Mouse (Mus musculus) liver, embryonic 16.5 days (tissue): ENCODE measurements around the gene Glyctk. TPM values are rescaled to one million over a fixed set of nuclear protein-coding genes. Genes with fewer than 3 reads are reported as not detected.

Experiments used
- ATAC-seq: fragments of 200-750 bp; cut with Nextera tagmentation; 2 replicates; pipeline ENCODE4 v1.8.0; 2017; ENCODE audit warnings: low read depth, mild to moderate bottlenecking, moderate number of reproducible peaks, moderate library complexity
- H3K27ac ChIP-seq: fragments of 300-500 bp; sonication (generic); 2 replicates; pipeline ENCODE4 v1.5.1; 2014; ENCODE audit warnings: mild to moderate bottlenecking, low read length
- H3K27me3 ChIP-seq: fragments of 300-500 bp; sonication (generic); 2 replicates; pipeline ENCODE4 v1.6.1; 2014; ENCODE audit warnings: low read depth, low read length, mixed read lengths; ENCODE audit not compliant: control insufficient read depth, insufficient read depth
- H3K36me3 ChIP-seq: fragments of 300-500 bp; sonication (generic); 2 replicates; pipeline ENCODE4 v1.6.1; 2014; ENCODE audit warnings: mild to moderate bottlenecking; ENCODE audit not compliant: control insufficient read depth, insufficient read depth
- H3K4me1 ChIP-seq: fragments of 300-500 bp; sonication (generic); 2 replicates; pipeline ENCODE4 v1.6.1; 2014; ENCODE audit warnings: low read depth, low read length, mixed read lengths; ENCODE audit not compliant: control insufficient read depth
- H3K4me2 ChIP-seq: fragments of 300-500 bp; sonication (generic); 2 replicates; pipeline ENCODE4 v1.6.1; 2014; ENCODE audit warnings: low read depth, low read length, mixed read lengths
- H3K4me3 ChIP-seq: fragments of 300-500 bp; sonication (generic); 2 replicates; pipeline ENCODE4 v1.5.1; 2014; ENCODE audit warnings: low read depth, mild to moderate bottlenecking, low read length
- H3K9ac ChIP-seq: fragments of 300-500 bp; sonication (generic); 2 replicates; pipeline ENCODE4 v1.6.1; 2014; ENCODE audit warnings: low read depth, low read length
- H3K9me3 ChIP-seq: fragments of 300-500 bp; sonication (generic); replicated peaks from 2 replicates; pipeline ENCODE4 v1.6.1; 2016; ENCODE audit warnings: low read length; ENCODE audit not compliant: control insufficient read depth
- WGBS: fragments of 180-500 bp; shearing (Covaris S2); extraction: QIAGEN DNeasy Blood & Tissue Kit; methylation state at CpG from one replicate; pipeline ENCODE4 v1.1.7; 2014; ENCODE audit not compliant: insufficient replicate concordance; 5-methylcytosine and 5-hydroxymethylcytosine counted together
- polyA plus RNA-seq: library from polyadenylated mRNA; unstranded; fragments of >200 nt; fragmentation: Nextera tagmentation; extraction: Ambion mirVana; gene quantifications from 2 replicates; pipeline ENCODE4 v1.2.1, GENCODE M21; 2015

Glyctk gene
- polyA plus RNA-seq, 1 experiment from 2014 or later = 33.0 TPM

DNA sequence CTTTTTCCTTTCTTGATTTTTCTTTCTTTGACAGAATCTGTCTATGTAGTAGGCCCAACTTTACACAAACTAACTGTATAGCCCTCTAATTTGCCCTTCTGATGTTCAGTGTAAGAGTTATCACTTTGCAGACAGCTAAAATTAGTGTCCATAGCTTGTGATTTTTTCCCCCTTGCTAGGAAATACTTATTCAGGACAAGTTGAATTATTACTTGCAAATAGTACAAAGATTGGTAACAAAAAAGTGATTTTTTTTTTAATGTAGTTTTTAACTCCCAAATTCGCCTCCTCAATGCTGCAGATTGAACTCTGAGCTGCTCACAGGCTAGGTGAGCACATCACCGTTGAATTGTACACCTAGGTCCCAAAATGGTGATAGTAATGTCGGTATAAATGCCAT is 22.0 kb upstream of the Glyctk start:
- H3K4me2 ChIP-seq = no peak overlapping the region
- no peak overlapping the region for H3K4me3 ChIP-seq
- H3K9me3 ChIP-seq = no peaks in the 10 kb centered on the region
- no peaks in the 10 kb centered on the region for H3K27me3 ChIP-seq
- WGBS = 85% methylated on average over 3 of the region's 3 CpGs
- peaks cover 66% of the 10 kb centered on the region for H3K36me3 ChIP-seq
- no peak overlapping the region for H3K27ac ChIP-seq
- peaks cover 4% of the 10 kb centered on the region for H3K4me1 ChIP-seq
- H3K9ac ChIP-seq = no peak overlapping the region
- ATAC-seq = no peak

DNA sequence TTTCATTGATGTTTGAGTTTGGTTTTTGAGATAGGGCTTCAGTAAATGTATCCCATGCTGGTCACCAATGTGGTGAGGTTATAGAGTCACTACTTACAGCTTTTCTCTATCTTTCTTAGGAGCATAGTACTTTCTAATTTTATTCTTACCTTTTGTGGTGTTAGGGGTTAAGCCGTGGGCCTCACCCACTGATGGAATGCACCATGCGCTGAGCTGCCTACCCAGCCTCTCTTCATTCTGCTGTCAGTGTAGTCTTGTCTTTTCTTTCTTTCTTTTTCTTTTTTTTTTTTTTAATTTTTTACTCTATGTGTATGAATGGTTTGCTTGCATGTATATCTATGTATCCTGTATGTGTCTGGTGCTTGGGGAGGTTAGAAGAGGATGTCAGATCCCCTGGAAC is 21.5 kb upstream of the Glyctk start:
- Histone ChIP-seq H3K9me3 (no peaks in the 10 kb centered on the region), H3K27me3 (no peaks in the 10 kb centered on the region), H3K4me1 (peaks cover 9% of the 10 kb centered on the region), H3K4me3 (no peak overlapping the region), H3K36me3 (peaks cover 61% of the 10 kb centered on the region), H3K27ac (no peak overlapping the region), H3K4me2 (no peak overlapping the region), H3K9ac (no peak overlapping the region)
- WGBS = 95% methylated on average over 2 of the region's 2 CpGs
- no peak for ATAC-seq

DNA sequence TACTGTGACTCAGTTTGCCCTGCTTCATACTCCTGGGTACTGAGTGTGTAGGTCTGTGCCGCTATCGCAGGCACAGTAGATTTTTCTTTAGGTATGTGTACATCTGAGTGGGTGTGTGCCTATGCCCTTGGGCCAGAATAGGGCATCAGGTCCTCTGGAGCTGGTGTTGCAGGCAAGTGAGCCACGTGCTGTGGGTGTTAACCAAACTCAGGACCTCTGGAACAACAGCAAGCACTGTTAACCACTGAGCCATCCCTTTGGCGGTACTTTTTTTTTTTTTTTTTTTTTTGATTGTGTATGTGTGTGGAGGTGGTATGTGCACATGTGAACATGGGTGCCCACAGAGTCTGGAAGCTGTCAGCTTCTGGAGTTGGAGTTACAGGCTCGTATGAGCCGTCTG is 19.9 kb upstream of the Glyctk start:
- ATAC-seq = no peak
- no peak overlapping the region for H3K4me2 ChIP-seq
- H3K4me1 ChIP-seq = peaks cover 20% of the 10 kb centered on the region
- H3K36me3 ChIP-seq = peaks cover 44% of the 10 kb centered on the region
- no peaks in the 10 kb centered on the region for H3K27me3 ChIP-seq
- H3K4me3 ChIP-seq = no peak overlapping the region
- no peak overlapping the region for H3K9ac ChIP-seq
- no peak overlapping the region for H3K27ac ChIP-seq
- no peaks in the 10 kb centered on the region for H3K9me3 ChIP-seq
- WGBS = 89% methylated on average over 6 of the region's 6 CpGs

DNA sequence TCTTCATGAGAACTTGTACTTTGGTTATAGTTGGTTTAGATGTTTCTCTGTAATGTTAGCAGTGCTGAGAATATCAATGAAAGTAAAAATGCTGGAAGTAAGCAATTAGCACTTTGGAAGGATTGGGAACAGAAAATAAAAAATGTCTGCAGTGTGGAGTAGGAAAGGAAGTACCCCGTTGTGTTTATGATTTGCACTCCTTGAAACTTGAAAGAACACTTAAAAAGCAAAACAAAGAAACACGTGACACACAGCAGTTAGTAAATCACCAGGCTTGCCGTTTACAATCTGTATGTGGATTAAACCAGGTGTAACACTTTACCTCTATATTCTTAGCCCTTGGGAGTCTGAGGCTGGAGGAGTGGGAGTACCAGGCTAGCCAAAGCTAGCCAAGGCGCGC is 18.8 kb upstream of the Glyctk start:
- H3K27me3 ChIP-seq = no peaks in the 10 kb centered on the region
- H3K9ac ChIP-seq = no peak overlapping the region
- WGBS = 88% methylated on average over 5 of the region's 5 CpGs
- no peak overlapping the region for H3K4me3 ChIP-seq
- H3K9me3 ChIP-seq = no peaks in the 10 kb centered on the region
- no peak for ATAC-seq
- no peak overlapping the region for H3K27ac ChIP-seq
- H3K4me1 ChIP-seq = peaks cover 20% of the 10 kb centered on the region
- H3K4me2 ChIP-seq = no peak overlapping the region
- peaks cover 36% of the 10 kb centered on the region for H3K36me3 ChIP-seq

DNA sequence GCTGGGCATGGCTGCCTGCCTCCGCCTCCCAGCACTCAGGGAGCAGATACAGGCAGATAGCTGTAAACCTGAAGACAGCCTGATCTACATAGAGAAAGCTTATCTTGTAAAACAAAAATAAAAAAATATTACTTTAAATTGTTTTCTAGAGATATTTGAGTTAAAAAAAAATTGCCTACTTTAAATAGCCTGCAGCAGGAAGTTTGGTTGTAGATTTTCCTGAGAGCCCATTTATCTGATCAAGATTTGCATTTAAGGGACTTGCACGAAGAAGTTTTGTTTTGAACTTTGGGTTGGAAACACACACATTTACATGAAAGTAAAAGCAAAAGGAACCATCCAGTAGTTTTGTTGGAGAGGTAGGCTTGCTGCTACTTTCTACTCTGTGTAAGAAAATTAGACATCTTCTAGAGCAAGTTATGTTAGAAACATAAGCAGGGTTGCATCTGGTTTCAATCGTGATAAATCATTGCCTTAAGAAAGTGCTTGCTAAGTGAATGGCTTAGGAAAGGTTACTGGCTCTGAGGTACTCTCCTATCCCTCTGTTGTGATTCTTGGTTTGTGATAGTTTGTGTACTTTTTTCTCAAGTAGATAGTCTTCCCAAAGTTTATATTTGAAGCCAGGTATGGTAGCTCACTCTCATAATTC is 17.7 kb upstream of the Glyctk start:
- Histone ChIP-seq H3K27ac (no peak overlapping the region), H3K27me3 (no peaks in the 10 kb centered on the region), H3K4me3 (no peak overlapping the region), H3K9me3 (no peaks in the 10 kb centered on the region), H3K4me1 (peaks cover 20% of the 10 kb centered on the region), H3K36me3 (peaks cover 25% of the 10 kb centered on the region), H3K9ac (no peak overlapping the region), H3K4me2 (no peak overlapping the region)
- 42% methylated on average over 3 of the region's 3 CpGs for WGBS
- no peak for ATAC-seq

DNA sequence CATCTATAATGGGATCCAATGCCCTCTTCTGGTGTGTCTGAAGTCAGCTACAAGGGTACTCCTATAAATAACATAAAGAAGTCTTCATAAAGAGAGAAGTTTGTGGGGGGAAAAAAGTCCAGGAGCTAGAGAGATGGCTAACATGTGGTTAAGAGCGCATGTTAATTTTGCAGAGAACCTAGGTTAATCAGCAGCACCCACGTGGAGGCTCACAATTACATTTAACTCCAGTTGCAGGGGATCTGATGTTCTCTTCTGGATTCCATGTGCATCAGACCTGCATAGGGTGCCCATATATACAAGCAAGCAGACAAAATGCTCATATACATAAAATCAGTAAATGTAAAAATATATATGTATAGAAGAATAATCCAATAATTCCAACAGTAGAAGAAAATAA is 15.4 kb upstream of the Glyctk start:
- Histone ChIP-seq H3K36me3 (peaks cover 15% of the 10 kb centered on the region), H3K4me1 (peaks cover 31% of the 10 kb centered on the region), H3K4me3 (peak overlapping the region; percentile 40), H3K27ac (no peak overlapping the region), H3K9ac (no peak overlapping the region), H3K4me2 (peak overlapping the region; percentile 88), H3K27me3 (no peaks in the 10 kb centered on the region), H3K9me3 (no peaks in the 10 kb centered on the region)
- 42% methylated on average over 2 of the region's 2 CpGs for WGBS
- ATAC-seq = no peak

DNA sequence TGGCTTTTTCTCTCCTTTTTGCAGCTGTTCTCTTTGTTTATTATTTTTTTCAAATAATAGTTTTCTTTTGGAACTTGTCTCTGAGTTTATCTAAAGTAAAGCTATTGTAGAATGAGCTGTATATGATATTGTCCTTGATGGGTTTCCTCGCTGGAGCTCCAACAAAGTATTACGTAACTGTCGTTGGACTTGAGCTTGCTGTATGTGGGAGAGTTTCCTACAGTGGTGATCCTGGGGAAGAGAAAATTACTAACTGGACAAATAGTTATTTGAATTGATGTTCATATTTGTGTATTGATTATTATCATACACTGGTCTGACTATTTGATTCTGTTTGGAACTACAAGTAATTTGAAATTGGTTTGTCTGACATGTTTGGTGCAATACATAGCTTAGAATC is 14.6 kb upstream of the Glyctk start:
- peaks cover 7% of the 10 kb centered on the region for H3K36me3 ChIP-seq
- peaks cover 31% of the 10 kb centered on the region for H3K4me1 ChIP-seq
- H3K27me3 ChIP-seq = no peaks in the 10 kb centered on the region
- no peak overlapping the region for H3K27ac ChIP-seq
- no peak for ATAC-seq
- H3K4me3 ChIP-seq = peak overlapping the region; percentile 91
- H3K4me2 ChIP-seq = peak overlapping the region; percentile 88
- 7% methylated on average over 3 of the region's 3 CpGs for WGBS
- no peaks in the 10 kb centered on the region for H3K9me3 ChIP-seq
- H3K9ac ChIP-seq = peak overlapping the region; percentile 89; the same call in 1 of the 2 replicates

DNA sequence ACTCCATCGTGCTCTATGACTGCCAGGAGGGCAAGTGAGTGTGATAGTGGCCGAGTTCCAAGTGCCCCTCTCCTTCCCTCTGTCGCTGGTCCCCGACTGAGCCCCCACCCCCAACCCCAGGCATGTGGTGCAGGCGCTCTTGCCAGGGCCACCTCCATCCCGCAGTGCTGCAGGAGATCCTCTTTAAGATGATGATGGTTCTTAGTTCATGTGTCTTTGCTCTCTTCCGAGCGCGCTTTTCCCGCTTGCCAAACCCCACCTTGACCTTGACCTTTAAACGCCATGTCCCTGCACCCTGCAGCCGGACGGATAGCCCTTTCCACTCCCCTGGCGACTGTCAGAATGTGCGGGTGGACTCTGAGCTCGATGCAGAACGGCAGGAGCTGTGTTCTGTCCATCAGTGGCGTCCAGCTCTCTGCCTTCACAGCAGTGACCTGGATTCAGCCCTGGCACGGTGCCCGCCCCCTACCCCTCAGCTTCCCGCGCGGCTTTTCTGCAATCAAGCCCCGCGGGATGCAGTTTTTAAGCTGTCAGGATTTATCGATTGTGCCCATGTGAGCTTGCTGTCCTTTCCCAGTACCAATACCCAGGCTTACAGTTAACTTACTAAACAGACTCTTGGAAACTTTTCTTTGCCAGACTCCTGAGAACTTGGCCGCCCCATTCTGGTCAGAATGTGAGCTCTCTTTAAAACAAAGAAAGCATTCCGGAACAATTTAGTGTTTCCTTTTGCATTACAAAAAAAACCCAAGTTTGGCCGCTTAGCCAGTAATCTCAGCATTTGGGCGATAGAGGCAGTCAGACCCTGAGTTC is 13.6 kb upstream of the Glyctk start:
- WGBS = under 1% methylated on average over 30 of the region's 30 CpGs
- H3K4me1 ChIP-seq = peaks cover 31% of the 10 kb centered on the region
- peak overlapping the region; percentile 89 for H3K9ac ChIP-seq

More for the DNA sequence above, 13.6 kb upstream of the Glyctk start:
- ATAC-seq = peak; percentile 31
- Histone ChIP-seq H3K4me3 (peak overlapping the region; percentile 91), H3K27me3 (no peaks in the 10 kb centered on the region), H3K4me2 (peak overlapping the region; percentile 88), H3K9me3 (no peaks in the 10 kb centered on the region), H3K27ac (peak overlapping the region; percentile 95), H3K36me3 (no peaks in the 10 kb centered on the region; the same call in 1 of the 2 replicates)
